10 mouse cellular contexts compared by ENCODE assay signal in the genomic region with DNA sequence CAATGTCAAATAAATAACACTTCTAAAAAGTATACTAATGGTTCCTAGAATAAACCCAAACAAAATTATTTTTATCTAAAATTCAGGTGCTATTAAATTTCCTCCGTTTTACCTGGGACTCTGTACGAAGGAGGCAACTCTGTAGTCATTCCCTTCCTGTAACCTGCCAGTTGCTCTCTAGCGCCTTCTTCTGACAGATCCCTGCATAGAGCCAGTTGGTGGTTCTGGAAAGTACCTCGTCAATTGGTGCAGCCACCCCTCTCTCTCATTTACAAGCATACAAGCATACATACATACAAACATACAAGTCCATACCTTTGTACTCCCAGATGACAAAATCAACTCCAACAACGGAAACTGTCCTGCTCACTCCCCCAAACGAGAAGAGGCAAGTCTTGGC. TPM values are rescaled to one million over a fixed set of nuclear protein-coding genes. Genes with fewer than 3 reads are reported as not detected.
A peak's percentile ranks its signal among the peaks of the same experiment; 100 is the strongest.
DNase-seq lines count a peak whose midpoint lies in the region; TF ChIP-seq lines count a peak whose summit lies in the region.
"Had no signal": no experiment of that assay in that cellular context is flagged by ENCODE, and none has a peak within 500 bp of the region (broad histone marks: within the 10 kb centered on the region; RNA-seq: fewer than 3 reads in every experiment).

No protein-coding gene starts in this region.

- H3K4me3 ChIP-seq in cerebellum, adult 2 months (replicated peaks; ENCODE audit: insufficient read depth, low read depth, low read length), result no peak overlapping the region
- H3K4me3 ChIP-seq in layer of hippocampus, adult 2 months, result no peak overlapping the region
- H3K4me3 ChIP-seq: heart, embryonic 13.5 days had no signal

- H3K27me3 ChIP-seq in cerebellum, adult 2 months (ENCODE audit: control insufficient read depth, insufficient read depth, low read length), result no peaks in the 10 kb centered on the region
- H3K27me3 ChIP-seq: heart, embryonic 13.5 days had no signal

- H3K4me1 ChIP-seq in cerebellum, adult 2 months (ENCODE audit: control insufficient read depth, insufficient read depth, low read length), result no peaks in the 10 kb centered on the region
- H3K4me1 ChIP-seq: heart, embryonic 13.5 days had no signal

- peak; percentile 61; the same call in 1 of the 2 replicates for TF ChIP-seq CTCF in cerebellum, adult 2 months (IDR thresholded peaks at IDR 0.05; ENCODE audit: borderline replicate concordance, insufficient read depth, low read depth, low read length)
- peak; percentile 81 for TF ChIP-seq CTCF in layer of hippocampus, adult 2 months (conservative IDR thresholded peaks at IDR 0.05)

- peak in 1 of 2 experiments; percentile 33 for DNase-seq in cerebellum, adult 2 months
- DNase-seq in cerebellum, adult 11-12 months, result no peak
- no peak for DNase-seq in layer of hippocampus, adult 2 months (ENCODE audit: low spot score in 2 of 2)
- no peak for DNase-seq in layer of hippocampus, adult 9-10 months (ENCODE audit: low spot score)
- DNase-seq in CD4-positive, CD25-positive, alpha-beta regulatory T cell, adult 2 months (ENCODE audit: low read depth, low spot score), result peak; percentile 53
- peak; percentile 66 for DNase-seq in embryo, embryonic 10.5 days (ENCODE audit: low spot score)
- DNase-seq in retina, postnatal 1 day, result peak; percentile 67
- DNase-seq in left cerebral cortex, postnatal 25 days (ENCODE audit: low spot score in 2 of 2), result no peak

- intact Hi-C loops in left cerebral cortex, postnatal 25 days (cut with DNase I), result loop anchor here (10.0 kb wide), 1 partner anchor 369 kb away; no protein-coding TSS in a partner anchor

- WGBS in cerebellum, adult 2 months, result 45% methylated on average over 6 of the region's 6 CpGs

- TF ChIP-seq POLR2A in cerebellum, adult 2 months (IDR thresholded peaks at IDR 0.05; ENCODE audit: borderline replicate concordance, insufficient read depth, low read length), result no peak

- H3K27ac ChIP-seq in cerebellum, adult 2 months (ENCODE audit: insufficient read depth, low read length), result no peak overlapping the region
- no peak overlapping the region for H3K27ac ChIP-seq in layer of hippocampus, adult 2 months
- H3K27ac ChIP-seq: heart, embryonic 13.5 days had no signal

RNA-seq across cellular contexts. Expression of gene Ccdc81, which starts 59.9 kb away (rescaled TPM):
- polyA plus RNA-seq in cerebellum, adult 2 months (2012; rRNA removed), result 0.90 and 1.2 TPM in 2 replicates
- total RNA-seq in layer of hippocampus, adult 2 months (2021), result under 1 TPM; 0.56 to 0.90 TPM
- total RNA-seq in left cerebral cortex, postnatal 25 days (2021), result under 1 TPM; 0.41 to 0.46 TPM
- polyA plus RNA-seq: heart, embryonic 13.5 days; stomach, embryonic 14.5 days had no signal

Comparison
In these comparisons a context has a peak if more than half of its experiments do, and no peak if none do; other contexts are left out.
1. DNase-seq: peak in CD4-positive, CD25-positive, alpha-beta regulatory T cell, adult 2 months (single experiment), embryo, embryonic 10.5 days (single experiment) and retina, postnatal 1 day (single experiment); none in cerebellum, adult 11-12 months (single experiment), layer of hippocampus, adult 2 months (0 of 2), layer of hippocampus, adult 9-10 months (single experiment) and left cerebral cortex, postnatal 25 days (0 of 2).